Comparison of ENCODE assay signal across 8 mouse cellular contexts in the genomic region with DNA sequence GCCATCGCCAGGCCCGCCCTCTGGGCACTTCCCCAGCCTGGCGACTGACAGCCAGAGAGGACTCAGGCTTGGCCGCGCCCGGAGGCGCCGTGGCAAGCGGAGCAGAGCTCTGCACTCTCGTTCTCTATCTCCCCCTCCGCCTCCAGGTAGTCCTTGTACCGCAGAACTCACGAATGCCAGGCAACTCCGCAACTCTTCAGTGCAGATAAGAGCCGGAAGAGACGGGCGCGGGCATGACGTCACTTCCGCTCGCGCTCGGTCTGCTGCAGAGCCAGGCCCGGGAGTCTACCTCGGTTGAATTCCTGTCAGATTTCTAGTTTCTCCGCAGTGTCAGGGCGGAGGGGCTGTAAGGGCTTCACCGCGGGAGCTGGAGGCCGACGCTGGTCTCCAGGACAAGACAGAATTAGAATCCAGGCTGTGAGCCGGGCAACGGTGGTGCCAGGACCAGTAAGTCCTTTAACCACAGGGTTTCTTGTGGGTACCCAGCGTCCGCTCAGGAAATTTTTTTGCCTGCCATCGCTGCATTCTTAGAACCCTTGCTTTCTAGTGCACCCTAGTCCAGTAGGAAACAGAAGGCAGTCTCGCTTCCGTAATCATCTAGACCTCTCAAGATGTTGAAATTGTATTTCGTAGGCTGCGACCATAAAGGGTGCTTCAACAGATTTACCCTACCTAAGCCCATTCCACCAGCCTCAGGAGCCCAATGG. TPM values are rescaled to one million over a fixed set of nuclear protein-coding genes. Genes with fewer than 3 reads are reported as not detected.
DNase-seq lines count a peak whose midpoint lies in the region; ATAC-seq lines count a peak whose summit lies in the region.

A gene (minus strand): TSS at position 220 of the 707 bp plus-strand sequence.

- peak; percentile 95 for DNase-seq in ZHBTc4 (ENCODE audit: low read depth, low spot score)
- DNase-seq in gastrocnemius, adult 8-10 months (ENCODE audit: low spot score in 2 of 2): peak; percentile 69 to 76
- peak; percentile 96 for DNase-seq in induced T-regulatory cell, adult 2 months (ENCODE audit: low read depth)
- peak; percentile 66 to 86 for DNase-seq in left cerebral cortex, adult 9 months (ENCODE audit: low spot score in 2 of 2)
- peak; percentile 83 for DNase-seq in right cerebral cortex, postnatal 14 days
- DNase-seq in urinary bladder, postnatal 36 days (ENCODE audit: low spot score in 2 of 2): peak; percentile 81 to 83

- ATAC-seq in common myeloid progenitor, adult 5-6 weeks (replicated peaks; ENCODE audit: low read depth, poor library complexity, severe bottlenecking): peak; percentile 92
- peak; percentile 87 for ATAC-seq in megakaryocyte progenitor cell, adult 5-6 weeks (replicated peaks; ENCODE audit: poor library complexity)

RNA-seq across cellular contexts. Expression of the gene that starts here (rescaled TPM):
- total RNA-seq in common myeloid progenitor, adult 5-6 weeks (2017): 22.2 and 25.2 TPM in 2 replicates
- total RNA-seq in gastrocnemius, adult 8-10 months (2022): 1 to 10 TPM; 7.3 to 9.6 (median 8.2) TPM
- total RNA-seq in megakaryocyte progenitor cell, adult 5-6 weeks (2015): 20.2 and 22.4 TPM in 2 replicates
- 22.5 and 28.4 TPM in 2 replicates for total RNA-seq in megakaryocyte progenitor cell, adult 5-6 weeks (2017)

Comparison
In these comparisons a context has a peak if more than half of its experiments do, and no peak if none do; other contexts are left out.
1. Peak in every context shown above with its lines: DNase-seq and ATAC-seq.